Mouse (Mus musculus) hindbrain, embryonic 13.5 days (tissue): ENCODE results near the gene Slc25a33. TPM values are rescaled to one million over a fixed set of nuclear protein-coding genes. Genes with fewer than 3 reads are reported as not detected.
"Not testable (repeated sequence)": the region's sequence is repeated elsewhere in the genome, so short reads cannot be mapped to it uniquely, and the experiment has no call there.

Experiments used
- ATAC-seq: fragments of 200-750 bp; cut with Nextera tagmentation; 2 replicates; pipeline ENCODE4 v1.8.0; 2017; ENCODE audit warnings: moderate TSS enrichment; ENCODE audit not compliant: low FRiP score
- H3K27ac ChIP-seq: fragments of 300-500 bp; sonication (generic); 2 replicates; pipeline ENCODE4 v1.5.1; 2015; ENCODE audit warnings: inconsistent platforms, mild to moderate bottlenecking, moderate library complexity
- H3K27me3 ChIP-seq: fragments of 300-500 bp; sonication (generic); 2 replicates; pipeline ENCODE4 v1.6.1; 2015; ENCODE audit warnings: mild to moderate bottlenecking, inconsistent platforms
- H3K36me3 ChIP-seq: fragments of 300-500 bp; sonication (generic); 2 replicates; pipeline ENCODE4 v1.6.1; 2015; ENCODE audit warnings: mild to moderate bottlenecking, inconsistent platforms
- H3K4me1 ChIP-seq: fragments of 300-500 bp; sonication (generic); replicated peaks from 2 replicates; pipeline ENCODE4 v1.6.1; 2015; ENCODE audit warnings: inconsistent platforms
- H3K4me2 ChIP-seq: fragments of 300-500 bp; sonication (generic); 2 replicates; pipeline ENCODE4 v1.6.1; 2015; ENCODE audit warnings: inconsistent platforms, mild to moderate bottlenecking, moderate library complexity
- H3K4me3 ChIP-seq: fragments of 300-500 bp; sonication (generic); 2 replicates; pipeline ENCODE4 v1.5.1; 2015; ENCODE audit warnings: mild to moderate bottlenecking, inconsistent platforms
- H3K9ac ChIP-seq: fragments of 300-500 bp; sonication (generic); 2 replicates; pipeline ENCODE4 v1.6.1; 2015; ENCODE audit warnings: mild to moderate bottlenecking, inconsistent platforms
- H3K9me3 ChIP-seq: fragments of 300-500 bp; sonication (generic); 2 replicates; pipeline ENCODE4 v1.6.1; 2016; ENCODE audit warnings: inconsistent platforms
- WGBS: fragments of 180-500 bp; shearing (Covaris S2); methylation state at CpG from one replicate; pipeline ENCODE4 v1.1.7; 2015; 5-methylcytosine and 5-hydroxymethylcytosine counted together
- polyA plus RNA-seq: library from polyadenylated mRNA; unstranded; fragments of >200 nt; fragmentation: Nextera tagmentation; extraction: Ambion mirVana; gene quantifications from 2 replicates; pipeline ENCODE4 v1.2.1, GENCODE M21; 2015

The Slc25a33 gene
- polyA plus RNA-seq, 1 experiment from 2014 or later = 28.3 TPM

- ATAC-seq = no peak
- H3K27me3 ChIP-seq = 0 out of 2 replicates have a peak, but pooled peaks cover 3% of the 10 kb centered on the region
Measured at GRCm38 (mm10) chr4:149775330-149775729, 1.3 kb upstream of the Slc25a33 start.

DNA sequence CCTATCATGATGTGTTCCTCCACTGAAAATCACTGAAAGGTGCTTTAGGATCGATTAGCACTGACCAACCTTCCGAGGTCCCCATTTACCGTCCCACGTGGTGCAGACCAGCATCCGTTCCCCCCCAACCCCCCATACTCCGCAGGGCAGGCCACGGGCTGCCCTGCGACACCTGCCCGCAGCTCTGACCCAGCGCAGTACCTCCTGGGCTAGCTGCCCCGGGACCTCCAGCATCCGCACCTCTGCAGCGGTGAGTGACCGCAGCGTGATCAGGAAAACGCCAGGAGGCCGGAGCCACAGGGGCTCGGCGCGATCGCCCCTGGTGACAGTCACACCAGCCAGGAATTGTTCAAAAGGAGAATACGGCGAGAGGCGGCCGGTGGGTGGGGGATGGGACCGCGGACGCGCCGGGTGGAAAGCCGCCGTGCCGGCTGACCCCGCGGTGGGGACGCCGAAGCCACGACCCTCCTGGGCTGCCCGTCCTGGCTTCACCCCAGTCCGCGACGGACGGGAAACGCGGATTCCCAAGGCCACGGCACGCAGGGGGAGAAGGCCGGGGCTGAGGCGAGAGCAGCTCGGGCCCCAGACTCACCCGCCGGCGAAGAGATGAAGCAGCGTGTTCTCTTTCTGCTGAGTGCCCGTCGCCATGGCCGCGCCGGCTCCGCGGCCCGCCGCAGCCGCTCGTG lies 526 bp downstream of the Slc25a33 start:
- Histone ChIP-seq H3K4me1 (peaks cover 29% of the 10 kb centered on the region), H3K9ac (peak overlapping the region; percentile 92), H3K4me2 (peak overlapping the region; percentile 99), H3K9me3 (no peaks in the 10 kb centered on the region), H3K4me3 (peak overlapping the region; percentile 79), H3K27me3 (0 out of 2 replicates have a peak, but pooled peaks cover 3% of the 10 kb centered on the region), H3K27ac (peak overlapping the region; percentile 93), H3K36me3 (no peaks in the 10 kb centered on the region)
- WGBS = under 1% methylated on average over 55 of the region's 65 CpGs
- peak; percentile 72 for ATAC-seq

More at GRCm38 (mm10) chr4:149775330-149775729, 1.3 kb upstream of the Slc25a33 start:
- H3K4me2 ChIP-seq = no peak overlapping the region
- no peak overlapping the region for H3K4me3 ChIP-seq
- peaks cover 29% of the 10 kb centered on the region for H3K4me1 ChIP-seq
- H3K9me3 ChIP-seq = no peaks in the 10 kb centered on the region
- H3K9ac ChIP-seq = no peak overlapping the region
- WGBS = 75% methylated on average over 7 of the region's 7 CpGs
- no peak overlapping the region for H3K27ac ChIP-seq
- H3K36me3 ChIP-seq = no peaks in the 10 kb centered on the region

- WGBS = 14% methylated on average over 2 of the region's 2 CpGs
- H3K9ac ChIP-seq = no peak overlapping the region
- peaks cover 29% of the 10 kb centered on the region for H3K4me1 ChIP-seq
- no peak for ATAC-seq
- H3K27me3 ChIP-seq = 0 out of 2 replicates have a peak, but pooled peaks cover 3% of the 10 kb centered on the region
- no peaks in the 10 kb centered on the region for H3K9me3 ChIP-seq
- H3K36me3 ChIP-seq = no peaks in the 10 kb centered on the region
- H3K4me3 ChIP-seq = peak overlapping the region; percentile 79
- H3K27ac ChIP-seq = no peak overlapping the region
- peak overlapping the region; percentile 99 for H3K4me2 ChIP-seq
Measured at GRCm38 (mm10) chr4:149772394-149772793, 1.7 kb downstream of the Slc25a33 start.

DNA sequence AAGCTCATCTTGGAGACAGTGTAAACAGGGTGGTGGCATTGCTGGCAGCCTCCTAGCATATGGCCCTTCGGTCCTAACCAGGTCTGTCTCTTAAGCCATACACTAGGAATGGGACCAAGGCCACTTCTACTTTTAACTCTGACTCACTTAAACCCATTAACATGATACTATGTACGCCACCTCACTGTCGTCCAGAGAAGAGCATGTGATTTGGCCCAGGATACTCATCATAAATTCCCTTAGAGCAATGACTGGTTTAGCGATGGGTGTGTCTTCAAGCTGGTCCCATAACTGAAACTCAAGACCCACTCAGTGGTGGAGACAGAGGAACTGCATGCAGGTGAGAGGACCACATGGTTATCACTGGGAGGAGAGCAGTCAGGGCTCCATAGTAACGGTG lies 8.9 kb downstream of the Slc25a33 start:
- Histone ChIP-seq H3K9ac (no peak overlapping the region), H3K9me3 (no peaks in the 10 kb centered on the region), H3K4me1 (no peaks in the 10 kb centered on the region), H3K27me3 (no peaks in the 10 kb centered on the region), H3K27ac (no peak overlapping the region), H3K4me2 (no peak overlapping the region), H3K4me3 (no peak overlapping the region), H3K36me3 (peaks cover 19% of the 10 kb centered on the region)
- 95% methylated on average over 5 of the region's 5 CpGs for WGBS
- no peak for ATAC-seq

DNA sequence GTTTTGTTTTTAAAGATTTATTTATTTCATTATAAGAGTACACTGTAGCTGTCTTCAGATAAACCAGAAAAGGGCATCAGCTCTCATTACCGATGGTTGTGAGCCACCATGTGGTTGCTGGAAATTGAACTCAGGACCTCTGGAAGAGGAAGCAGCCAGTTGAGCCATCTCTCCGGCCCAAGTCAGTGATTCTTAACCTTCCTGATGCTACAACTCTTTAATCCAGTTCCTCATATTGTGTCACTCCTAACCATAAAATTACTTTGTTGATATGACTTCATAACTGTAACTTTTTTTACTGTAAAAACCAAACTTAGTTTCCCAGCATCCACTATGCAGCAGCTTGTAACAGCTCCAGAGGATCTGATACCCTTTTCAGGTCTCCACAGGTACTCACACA lies 10.7 kb downstream of the Slc25a33 start:
- Histone ChIP-seq H3K27me3 (no peaks in the 10 kb centered on the region), H3K4me1 (no peaks in the 10 kb centered on the region), H3K27ac (no peak overlapping the region), H3K4me3 (no peak overlapping the region), H3K4me2 (no peak overlapping the region), H3K9ac (no peak overlapping the region), H3K9me3 (no peaks in the 10 kb centered on the region), H3K36me3 (peaks cover 28% of the 10 kb centered on the region)
- no peak for ATAC-seq
- 89% methylated on average over 2 of the region's 2 CpGs for WGBS

GRCm38 (mm10) chr4:149759517-149759916 lies 14.6 kb downstream of the Slc25a33 start:
- 66% methylated on average over 5 of the region's 5 CpGs for WGBS
- Histone ChIP-seq H3K4me2 (no peak overlapping the region), H3K4me3 (no peak overlapping the region), H3K4me1 (no peaks in the 10 kb centered on the region), H3K9me3 (no peaks in the 10 kb centered on the region), H3K27me3 (no peaks in the 10 kb centered on the region), H3K36me3 (peaks cover 41% of the 10 kb centered on the region), H3K9ac (no peak overlapping the region), H3K27ac (no peak overlapping the region)
- no peak for ATAC-seq

DNA sequence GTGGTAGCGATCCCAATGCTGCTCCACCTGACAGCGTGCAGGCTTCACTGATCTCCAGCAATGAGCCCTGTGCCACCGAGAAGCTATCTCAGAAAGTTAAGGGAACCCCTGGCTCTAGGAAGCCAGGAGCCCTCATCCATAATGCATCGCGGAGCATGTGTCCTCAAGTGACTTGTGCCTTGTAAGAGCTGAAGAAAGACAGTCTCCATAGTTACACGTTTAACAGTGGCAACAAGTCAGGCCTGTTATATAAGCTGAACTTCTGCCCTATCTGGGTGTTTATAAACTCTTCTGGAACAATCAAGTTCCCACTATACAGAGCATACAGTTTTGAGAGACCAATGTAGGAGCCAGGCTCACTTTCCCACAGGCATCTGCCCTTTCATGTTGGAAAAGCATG lies 15.7 kb downstream of the Slc25a33 start:
- Histone ChIP-seq H3K9ac (no peak overlapping the region), H3K27ac (no peak overlapping the region), H3K27me3 (no peaks in the 10 kb centered on the region), H3K36me3 (peaks cover 41% of the 10 kb centered on the region), H3K4me3 (no peak overlapping the region), H3K4me1 (no peaks in the 10 kb centered on the region), H3K4me2 (no peak overlapping the region), H3K9me3 (no peaks in the 10 kb centered on the region)
- 58% methylated on average over 6 of the region's 6 CpGs for WGBS
- no peak for ATAC-seq

DNA sequence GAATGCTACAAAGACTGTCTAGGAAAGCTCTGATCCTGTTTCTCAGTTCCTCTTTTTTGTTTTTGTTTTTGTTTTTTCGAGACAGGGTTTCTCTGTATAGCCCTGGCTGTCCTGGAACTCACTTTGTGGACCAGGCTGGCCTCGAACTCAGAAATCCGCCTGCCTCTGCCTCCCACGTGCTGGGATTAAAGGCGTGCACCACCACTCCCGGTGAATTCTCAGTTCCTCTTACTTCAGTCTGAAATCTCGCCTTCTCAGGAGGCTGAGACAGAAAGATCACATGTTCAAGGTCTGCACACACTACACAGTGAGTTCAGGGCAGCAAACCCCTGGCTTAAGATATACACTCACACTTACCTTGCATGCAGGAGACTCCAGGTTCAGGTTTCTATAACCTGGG lies 17.5 kb downstream of the Slc25a33 start:
- not testable (repeated sequence) for H3K9ac ChIP-seq, H3K4me1 ChIP-seq, H3K4me3 ChIP-seq, ATAC-seq, H3K9me3 ChIP-seq, H3K4me2 ChIP-seq, H3K27me3 ChIP-seq, H3K27ac ChIP-seq
- peaks cover 35% of the 10 kb centered on the region for H3K36me3 ChIP-seq
- WGBS = 97% methylated on average over 7 of the region's 7 CpGs

GRCm38 (mm10) chr4:149752836-149753235 lies 21.2 kb downstream of the Slc25a33 start:
- no peak overlapping the region for H3K4me2 ChIP-seq

GRCm38 (mm10) chr4:149752124-149752799 lies 21.8 kb downstream of the Slc25a33 start:
- Histone ChIP-seq H3K27ac (0 out of 2 replicates have a peak overlapping the region, but pooled peaks have one; percentile 2), H3K4me3 (no peak overlapping the region), H3K4me1 (peaks cover 7% of the 10 kb centered on the region; the same call in 1 of the 2 replicates), H3K27me3 (no peaks in the 10 kb centered on the region), H3K9me3 (no peaks in the 10 kb centered on the region), H3K9ac (no peak overlapping the region), H3K36me3 (peaks cover 17% of the 10 kb centered on the region), H3K4me2 (no peak overlapping the region; the same call in 1 of the 2 replicates)
- 24% methylated on average over 17 of the region's 17 CpGs for WGBS
- ATAC-seq = peak; percentile 71; the same call in 1 of the 2 replicates

More at GRCm38 (mm10) chr4:149752836-149753235, 21.2 kb downstream of the Slc25a33 start:
- H3K9ac ChIP-seq = no peak overlapping the region
- no peak overlapping the region for H3K27ac ChIP-seq
- ATAC-seq = no peak
- peaks cover 7% of the 10 kb centered on the region; the same call in 1 of the 2 replicates for H3K4me1 ChIP-seq
- H3K4me3 ChIP-seq = no peak overlapping the region
- no peaks in the 10 kb centered on the region for H3K27me3 ChIP-seq
- H3K36me3 ChIP-seq = peaks cover 23% of the 10 kb centered on the region
- no peaks in the 10 kb centered on the region for H3K9me3 ChIP-seq
- 66% methylated on average over 3 of the region's 3 CpGs for WGBS

GRCm38 (mm10) chr4:149750671-149751070 lies 23.4 kb downstream of the Slc25a33 start:
- Histone ChIP-seq H3K36me3 (peaks cover 17% of the 10 kb centered on the region), H3K27me3 (no peaks in the 10 kb centered on the region), H3K4me1 (peaks cover 7% of the 10 kb centered on the region; the same call in 1 of the 2 replicates), H3K9ac (no peak overlapping the region), H3K27ac (no peak overlapping the region), H3K4me2 (no peak overlapping the region), H3K9me3 (no peaks in the 10 kb centered on the region), H3K4me3 (no peak overlapping the region)
- no peak for ATAC-seq
- WGBS = 41% methylated on average over 5 of the region's 5 CpGs

DNA sequence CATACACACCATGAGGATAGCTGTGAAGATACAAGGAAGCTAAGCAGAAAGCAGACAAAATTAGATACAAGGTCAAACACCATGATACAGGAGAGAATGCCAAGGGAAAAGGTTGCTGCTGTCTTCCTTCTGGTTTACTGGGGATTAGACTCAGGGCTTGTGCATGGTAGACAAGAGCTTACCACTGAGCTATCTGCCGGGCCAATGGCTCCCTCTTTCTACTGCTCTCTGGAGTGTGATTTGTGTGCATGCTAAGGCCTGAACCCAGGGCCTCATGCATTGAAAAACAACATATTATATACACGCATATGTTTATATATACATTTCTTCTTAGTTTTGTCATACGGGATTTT lies 24.4 kb downstream of the Slc25a33 start:
- 97% methylated on average over 3 of the region's 3 CpGs for WGBS
- not testable (repeated sequence) for H3K27ac ChIP-seq, H3K9ac ChIP-seq, H3K4me1 ChIP-seq, H3K9me3 ChIP-seq, ATAC-seq, H3K27me3 ChIP-seq, H3K4me2 ChIP-seq, H3K4me3 ChIP-seq
- H3K36me3 ChIP-seq = peaks cover 25% of the 10 kb centered on the region
